Mouse (Mus musculus) kidney, embryonic 16.5 days (tissue): ENCODE results near the gene Amdhd1. TPM values are rescaled to one million over a fixed set of nuclear protein-coding genes. Genes with fewer than 3 reads are reported as not detected.

Experiments
- ATAC-seq: fragments of 200-750 bp; cut with Nextera tagmentation; 2 replicates; pipeline ENCODE4 v1.8.0; 2017; ENCODE audit warnings: moderate TSS enrichment; ENCODE audit not compliant: low FRiP score, low TSS enrichment
- H3K27ac ChIP-seq: fragments of 300-500 bp; sonication (generic); 2 replicates; pipeline ENCODE4 v1.5.1; 2014; ENCODE audit warnings: low read length
- H3K27me3 ChIP-seq: fragments of 300-500 bp; sonication (generic); 2 replicates; pipeline ENCODE4 v1.6.1; 2014; ENCODE audit warnings: low read length, control low read depth, mixed read lengths; ENCODE audit not compliant: insufficient read depth
- H3K36me3 ChIP-seq: fragments of 300-500 bp; sonication (generic); 2 replicates; pipeline ENCODE4 v1.6.1; 2014; ENCODE audit warnings: low read length, control low read depth, mixed read lengths; ENCODE audit not compliant: insufficient read depth
- H3K4me1 ChIP-seq: fragments of 300-500 bp; sonication (generic); 2 replicates; pipeline ENCODE4 v1.6.1; 2014; ENCODE audit warnings: low read length, control low read depth, mixed read lengths; ENCODE audit not compliant: insufficient read depth
- H3K4me2 ChIP-seq: fragments of 300-500 bp; sonication (generic); replicated peaks from 2 replicates; pipeline ENCODE4 v1.6.1; 2014; ENCODE audit warnings: low read depth, low read length
- H3K4me3 ChIP-seq: fragments of 300-500 bp; sonication (generic); 2 replicates; pipeline ENCODE4 v1.5.1; 2014; ENCODE audit warnings: mild to moderate bottlenecking, low read length
- H3K9ac ChIP-seq: fragments of 300-500 bp; sonication (generic); replicated peaks from 2 replicates; pipeline ENCODE4 v1.6.1; 2014; ENCODE audit warnings: low read length
- H3K9me3 ChIP-seq: fragments of 300-500 bp; sonication (generic); 2 replicates; pipeline ENCODE4 v1.6.1; 2016; ENCODE audit warnings: low read length, control low read depth
- WGBS: fragments of 180-500 bp; shearing (Covaris S2); extraction: QIAGEN DNeasy Blood & Tissue Kit; methylation state at CpG from one replicate; pipeline ENCODE4 v1.1.7; 2014; 5-methylcytosine and 5-hydroxymethylcytosine counted together
- polyA plus RNA-seq: library from polyadenylated mRNA; unstranded; fragments of >200 nt; fragmentation: Nextera tagmentation; extraction: Ambion mirVana; gene quantifications from 2 replicates; pipeline ENCODE4 v1.2.1, GENCODE M21; 2015

Amdhd1 gene
- polyA plus RNA-seq, 1 experiment from 2014 or later, result 1.6 TPM

GRCm38 (mm10) chr10:93488066-93488827 is 51.6 kb downstream of the Amdhd1 start, which contains the start of gene Hal:
TSS of gene Hal (plus strand) at chr10:93488768.
- Histone ChIP-seq H3K27me3 (no peaks in the 10 kb centered on the region), H3K27ac (no peak within 1 kb of the TSS), H3K4me1 (0 out of 2 replicates have a peak, but pooled peaks cover 6% of the 10 kb centered on the region), H3K4me3 (no peak within 1 kb of the TSS), H3K36me3 (peaks cover 4% of the 10 kb centered on the region), H3K4me2 (no peak within 1 kb of the TSS), H3K9me3 (no peaks in the 10 kb centered on the region), H3K9ac (no peak within 1 kb of the TSS)
- WGBS, result 63% methylated on average over 17 of the region's 17 CpGs
- ATAC-seq, result no peak

GRCm38 (mm10) chr10:93486622-93487021 is 53.2 kb downstream of the Amdhd1 start:
- H3K4me1 ChIP-seq, result 0 out of 2 replicates have a peak, but pooled peaks cover 6% of the 10 kb centered on the region
- H3K9ac ChIP-seq, result no peak overlapping the region
- no peak overlapping the region for H3K27ac ChIP-seq
- no peak overlapping the region for H3K4me2 ChIP-seq
- H3K36me3 ChIP-seq, result peaks cover 10% of the 10 kb centered on the region
- H3K9me3 ChIP-seq, result no peaks in the 10 kb centered on the region
- H3K27me3 ChIP-seq, result no peaks in the 10 kb centered on the region
- 26% methylated on average over 4 of the region's 4 CpGs for WGBS
- no peak; the same call in 1 of the 2 replicates for ATAC-seq
- H3K4me3 ChIP-seq, result no peak overlapping the region

DNA sequence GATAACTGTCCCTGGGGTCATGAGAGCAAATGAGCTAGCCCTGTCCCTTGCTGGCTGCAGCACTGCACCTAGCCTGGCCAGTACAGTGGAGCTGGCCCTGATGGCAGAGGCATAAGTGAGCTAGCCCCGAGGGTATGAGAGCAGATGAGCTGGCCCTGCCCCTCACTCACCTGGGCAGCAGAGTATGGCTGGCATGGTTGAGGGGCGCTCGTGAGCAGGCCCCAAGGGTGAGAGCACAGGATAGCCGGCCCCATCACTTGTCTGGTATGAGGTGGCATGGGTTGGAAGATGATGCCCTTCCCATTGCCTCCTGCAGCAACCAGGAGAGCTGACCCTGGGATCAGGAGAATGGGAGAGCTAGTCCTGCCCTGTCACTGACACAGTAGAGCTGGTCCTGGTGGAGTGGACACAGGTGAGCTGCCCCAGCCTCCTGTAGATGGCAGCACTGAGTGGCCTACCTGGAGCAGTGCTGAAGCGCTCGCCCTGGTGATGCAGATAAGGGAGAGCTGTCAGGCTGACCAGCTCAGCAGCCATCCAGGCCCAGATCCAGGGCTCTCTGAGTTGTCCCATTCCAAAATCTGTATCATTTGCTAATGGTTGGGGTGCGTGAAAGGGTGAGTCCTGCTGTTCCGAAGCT is 54.7 kb downstream of the Amdhd1 start:
- WGBS, result 88% methylated on average over 8 of the region's 8 CpGs
- Histone ChIP-seq H3K4me3 (no peak overlapping the region), H3K4me2 (no peak overlapping the region), H3K36me3 (peaks cover 25% of the 10 kb centered on the region), H3K27me3 (no peaks in the 10 kb centered on the region), H3K9ac (no peak overlapping the region), H3K27ac (no peak overlapping the region), H3K9me3 (no peaks in the 10 kb centered on the region), H3K4me1 (0 out of 2 replicates have a peak, but pooled peaks cover 6% of the 10 kb centered on the region)
- peak; percentile 50 for ATAC-seq

- no peak overlapping the region for H3K9ac ChIP-seq
- ATAC-seq, result no peak
- no peak overlapping the region for H3K4me3 ChIP-seq
- H3K9me3 ChIP-seq, result no peaks in the 10 kb centered on the region
- 0 out of 2 replicates have a peak, but pooled peaks cover 3% of the 10 kb centered on the region for H3K4me1 ChIP-seq
- 90% methylated on average over 8 of the region's 8 CpGs for WGBS
- H3K27me3 ChIP-seq, result no peaks in the 10 kb centered on the region
- H3K36me3 ChIP-seq, result peaks cover 31% of the 10 kb centered on the region
- no peak overlapping the region for H3K27ac ChIP-seq
- no peak overlapping the region for H3K4me2 ChIP-seq
Measured at GRCm38 (mm10) chr10:93484511-93484910, 55.3 kb downstream of the Amdhd1 start.

Other genes with a start within 250 kb of the Amdhd1 start
- gene Elk3, start 228.9 kb downstream of the Amdhd1 start, polyA plus RNA-seq, result 41.3 and 45.6 TPM in 2 replicates
- gene Lta4h, start 86.6 kb downstream of the Amdhd1 start, polyA plus RNA-seq, result 177 and 178 TPM in 2 replicates
- gene Hal, start 51.3 kb downstream of the Amdhd1 start, polyA plus RNA-seq, result 0.25 TPM in 1 of 2 replicates, not detected in the other
- 0.32 and 0.35 TPM in 2 replicates for gene Ccdc38, start 599 bp upstream of the Amdhd1 start, polyA plus RNA-seq
- 114 and 128 TPM in 2 replicates for gene Snrpf, start 49.7 kb upstream of the Amdhd1 start, polyA plus RNA-seq
- gene Ntn4, start 100.6 kb upstream of the Amdhd1 start, polyA plus RNA-seq, result 0.59 and 1.0 TPM in 2 replicates